Comparison of ENCODE assay signal across 27 mouse cellular contexts in the genomic region with DNA sequence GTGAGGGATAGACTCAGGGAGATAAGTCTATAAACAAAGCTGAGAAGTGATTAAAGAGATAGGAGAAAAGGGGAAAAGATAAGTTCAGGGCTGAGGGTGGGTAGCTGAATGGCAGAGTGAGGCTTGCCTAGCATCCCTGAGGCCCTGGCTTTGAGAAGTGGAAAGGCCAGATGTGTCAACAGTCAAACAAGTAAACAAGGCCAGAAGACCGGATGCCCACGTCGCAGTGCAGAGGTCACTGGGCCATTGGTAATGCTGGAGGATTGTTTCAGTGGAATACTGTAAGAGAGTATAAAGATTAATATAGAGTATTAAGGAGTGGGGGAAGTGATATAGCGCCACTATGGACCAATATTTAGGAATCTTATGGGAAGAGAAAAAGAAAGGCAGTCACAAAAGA. TPM values are rescaled to one million over a fixed set of nuclear protein-coding genes. Genes with fewer than 3 reads are reported as not detected.
"Had no signal": no experiment of that assay in that cellular context is flagged by ENCODE, and none has a peak within 500 bp of the region (broad histone marks: within the 10 kb centered on the region; RNA-seq: fewer than 3 reads in every experiment).

No protein-coding gene starts in this region.

- H3K9me3 ChIP-seq: midbrain, embryonic 10.5 days; midbrain, embryonic 12.5 days; neural tube, embryonic 13.5 days; neural tube, embryonic 15.5 days; stomach, embryonic 15.5 days had no signal

- H3K27ac ChIP-seq: liver, embryonic 14.5 days; midbrain, embryonic 10.5 days; midbrain, embryonic 12.5 days; neural tube, embryonic 13.5 days; neural tube, embryonic 15.5 days; stomach, embryonic 15.5 days; stomach, postnatal 0 days had no signal

- H3K27me3 ChIP-seq: midbrain, embryonic 12.5 days; neural tube, embryonic 13.5 days; neural tube, embryonic 15.5 days; stomach, embryonic 15.5 days had no signal

- H3K36me3 ChIP-seq: midbrain, embryonic 12.5 days had no signal

- H3K9ac ChIP-seq: liver, embryonic 14.5 days; lung, embryonic 14.5 days; midbrain, embryonic 12.5 days; neural tube, embryonic 13.5 days; neural tube, embryonic 15.5 days; stomach, embryonic 15.5 days had no signal

- H3K4me3 ChIP-seq: midbrain, embryonic 10.5 days; midbrain, embryonic 12.5 days; myocyte; neural tube, embryonic 13.5 days; neural tube, embryonic 15.5 days; stomach, embryonic 15.5 days had no signal

- H3K4me2 ChIP-seq: lung, embryonic 14.5 days; midbrain, embryonic 12.5 days; neural tube, embryonic 13.5 days; neural tube, embryonic 15.5 days; stomach, embryonic 15.5 days had no signal

- DNase-seq: lung, adult 18-20 months; lung, embryonic 14.5 days; lung, postnatal 14 days; lung, postnatal 4 days; midbrain, embryonic 14.5 days; retina, postnatal 1 day; right cerebral cortex, adult 18-20 months; right cerebral cortex, postnatal 25 days; thymus, adult 2 months; thymus, postnatal 25 days; thymus, postnatal 4 days had no signal

- H3K4me1 ChIP-seq: midbrain, embryonic 10.5 days; midbrain, embryonic 12.5 days; neural tube, embryonic 13.5 days; neural tube, embryonic 15.5 days; stomach, embryonic 15.5 days had no signal

- ATAC-seq: midbrain, embryonic 16.5 days had no signal

RNA-seq across cellular contexts. Expression of a gene that starts 51.7 kb away (rescaled TPM):
- total RNA-seq: megakaryocyte, adult 5-6 weeks; megakaryocyte-erythroid progenitor cell, adult 5-6 weeks had no signal
- polyA plus RNA-seq: liver, embryonic 14.5 days; lung, embryonic 14.5 days; lung, embryonic 16.5 days; midbrain, embryonic 10.5 days; midbrain, embryonic 12.5 days; myocyte; neural tube, embryonic 11.5 days; spleen, adult 2 months; stomach, embryonic 15.5 days; stomach, postnatal 0 days; testis, adult 2 months; thymus, adult 2 months; urinary bladder, adult 2 months had no signal
